Mouse (Mus musculus) olfactory bulb, adult 2 months (tissue): ENCODE measurements around the gene Tcf7l2. TPM values are rescaled to one million over a fixed set of nuclear protein-coding genes. Genes with fewer than 3 reads are reported as not detected.

Experiments
- H3K27ac ChIP-seq: fragments of 200-500 bp; 2 replicates; pipeline ENCODE4 v1.5.1; 2012; ENCODE audit warnings: low read depth, low read length; ENCODE audit not compliant: insufficient read depth
- H3K4me1 ChIP-seq: fragments of 200-500 bp; 2 replicates; pipeline ENCODE4 v1.6.1; 2012; ENCODE audit warnings: low read length; ENCODE audit not compliant: control insufficient read depth, insufficient read depth
- H3K4me3 ChIP-seq: fragments of 200-500 bp; 2 replicates; pipeline ENCODE4 v1.5.1; 2012; ENCODE audit warnings: mild to moderate bottlenecking, low read depth, low read length, moderate library complexity; ENCODE audit not compliant: insufficient read depth
- CTCF ChIP-seq: fragments of 200-500 bp; IDR thresholded peaks from 2 replicates; pipeline ENCODE4 v1.5.1; 2012; ENCODE audit warnings: low read depth, mild to moderate bottlenecking, low read length, moderate library complexity; ENCODE audit not compliant: insufficient read depth
- POLR2A ChIP-seq: fragments of 200-500 bp; IDR thresholded peaks from 2 replicates; pipeline ENCODE4 v1.6.1; 2012; ENCODE audit warnings: mild to moderate bottlenecking, low read depth, low read length, moderate library complexity; ENCODE audit not compliant: insufficient read depth
- WGBS: fragments of 180-500 bp; shearing (Covaris S2); methylation state at CpG from one replicate; pipeline ENCODE4 v1.1.7; 2018; 5-methylcytosine and 5-hydroxymethylcytosine counted together
- polyA plus RNA-seq: library from polyadenylated mRNA; stranded (reverse); fragments of >200 nt; gene quantifications from 2 replicates; pipeline ENCODE4 v1.2.4, GENCODE M21; 2012; ENCODE audit warnings: low replicate concordance; ENCODE audit not compliant: missing spikeins, insufficient read depth, insufficient read length

Tcf7l2 gene
- polyA plus RNA-seq, 1 experiment, result not detected

DNA sequence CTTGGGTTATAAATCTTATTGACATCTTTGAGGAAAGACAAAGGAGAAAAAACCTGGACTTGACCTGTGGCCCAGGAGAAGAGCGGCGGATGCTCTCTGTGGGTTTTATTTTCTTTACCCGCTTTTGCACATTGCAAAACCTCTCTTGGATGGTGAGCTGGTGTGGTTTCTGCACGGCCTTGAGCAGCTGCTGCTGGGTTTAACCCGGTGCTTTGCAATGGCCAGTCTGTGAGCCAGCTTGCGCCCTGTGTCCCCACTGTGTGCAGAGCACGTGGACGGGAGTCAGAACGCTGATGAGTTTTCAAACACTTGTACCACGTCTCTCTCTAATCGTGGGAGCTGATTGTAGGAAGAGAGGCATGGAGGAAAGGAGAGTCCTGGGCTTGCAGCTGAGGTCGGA lies 62.2 kb downstream of the Tcf7l2 start:
- Histone ChIP-seq H3K27ac (no peak overlapping the region), H3K4me1 (peaks cover 5% of the 10 kb centered on the region), H3K4me3 (no peak overlapping the region)
- WGBS, result 82% methylated on average over 12 of the region's 12 CpGs
- TF ChIP-seq CTCF, result no peak
- TF ChIP-seq POLR2A, result no peak

DNA sequence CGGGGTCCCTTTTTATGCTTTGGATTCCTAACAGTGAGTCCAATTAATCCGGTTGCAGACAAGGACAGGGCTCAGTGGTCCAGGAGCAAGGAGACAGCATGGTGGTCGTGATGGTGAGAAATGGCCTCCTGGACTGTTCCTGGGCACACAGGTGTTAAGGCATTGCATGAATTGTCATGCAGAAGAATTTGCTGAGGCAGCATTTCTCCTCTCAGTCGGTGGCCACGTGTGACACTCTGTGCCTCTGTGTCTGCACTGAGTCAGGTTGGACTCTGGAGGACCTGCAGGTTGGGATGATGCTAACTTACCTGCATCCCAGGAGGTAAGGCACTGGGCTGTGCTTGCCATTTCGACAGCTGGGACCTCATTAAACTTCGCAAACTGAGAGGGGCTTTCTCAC lies 63.2 kb downstream of the Tcf7l2 start:
- no peak overlapping the region for H3K4me3 ChIP-seq
- H3K4me1 ChIP-seq, result peaks cover 5% of the 10 kb centered on the region
- 71% methylated on average over 7 of the region's 7 CpGs for WGBS
- no peak overlapping the region for H3K27ac ChIP-seq
- no peak for TF ChIP-seq CTCF
- TF ChIP-seq POLR2A, result no peak

DNA sequence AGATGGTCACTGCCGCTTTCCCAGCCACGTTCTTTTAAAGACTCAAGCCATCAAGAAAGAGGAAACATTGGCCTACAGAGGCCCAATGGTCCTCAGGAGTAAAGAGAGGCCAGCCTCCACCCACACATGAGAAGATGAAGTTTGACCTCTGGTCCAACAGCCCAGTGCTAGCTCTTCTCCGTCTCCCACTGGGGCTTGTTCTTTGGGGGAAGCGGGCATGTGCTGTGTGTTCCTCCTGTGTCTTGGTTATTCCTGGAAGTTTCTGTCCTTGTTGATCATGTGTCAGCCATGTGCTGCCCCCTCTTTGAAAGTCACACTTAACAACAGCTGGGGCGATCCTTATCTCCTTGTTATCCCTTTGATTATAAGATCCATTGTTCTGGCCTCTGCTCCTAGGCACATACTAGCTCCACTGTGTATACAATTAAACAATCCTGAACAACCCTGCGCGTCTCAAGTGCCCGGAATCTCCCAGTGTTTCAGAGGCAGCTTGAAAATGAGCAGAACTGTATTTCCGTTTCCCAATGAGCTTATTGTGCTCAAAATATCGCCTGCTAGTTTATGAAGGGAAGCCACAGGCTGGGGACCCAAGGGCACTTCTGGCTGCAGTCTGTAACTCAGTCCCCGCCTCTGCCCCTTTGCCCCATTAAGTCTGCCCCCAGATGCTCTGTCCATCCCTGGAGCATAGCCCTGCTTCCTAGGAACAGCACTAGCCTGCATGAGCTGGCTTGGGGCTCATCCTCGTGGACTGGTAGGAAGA lies 65.0 kb downstream of the Tcf7l2 start:
- 58% methylated on average over 12 of the region's 12 CpGs for WGBS
- no peak for TF ChIP-seq CTCF
- TF ChIP-seq POLR2A, result no peak
- Histone ChIP-seq H3K4me1 (peaks cover 5% of the 10 kb centered on the region), H3K4me3 (no peak overlapping the region), H3K27ac (no peak overlapping the region)

DNA sequence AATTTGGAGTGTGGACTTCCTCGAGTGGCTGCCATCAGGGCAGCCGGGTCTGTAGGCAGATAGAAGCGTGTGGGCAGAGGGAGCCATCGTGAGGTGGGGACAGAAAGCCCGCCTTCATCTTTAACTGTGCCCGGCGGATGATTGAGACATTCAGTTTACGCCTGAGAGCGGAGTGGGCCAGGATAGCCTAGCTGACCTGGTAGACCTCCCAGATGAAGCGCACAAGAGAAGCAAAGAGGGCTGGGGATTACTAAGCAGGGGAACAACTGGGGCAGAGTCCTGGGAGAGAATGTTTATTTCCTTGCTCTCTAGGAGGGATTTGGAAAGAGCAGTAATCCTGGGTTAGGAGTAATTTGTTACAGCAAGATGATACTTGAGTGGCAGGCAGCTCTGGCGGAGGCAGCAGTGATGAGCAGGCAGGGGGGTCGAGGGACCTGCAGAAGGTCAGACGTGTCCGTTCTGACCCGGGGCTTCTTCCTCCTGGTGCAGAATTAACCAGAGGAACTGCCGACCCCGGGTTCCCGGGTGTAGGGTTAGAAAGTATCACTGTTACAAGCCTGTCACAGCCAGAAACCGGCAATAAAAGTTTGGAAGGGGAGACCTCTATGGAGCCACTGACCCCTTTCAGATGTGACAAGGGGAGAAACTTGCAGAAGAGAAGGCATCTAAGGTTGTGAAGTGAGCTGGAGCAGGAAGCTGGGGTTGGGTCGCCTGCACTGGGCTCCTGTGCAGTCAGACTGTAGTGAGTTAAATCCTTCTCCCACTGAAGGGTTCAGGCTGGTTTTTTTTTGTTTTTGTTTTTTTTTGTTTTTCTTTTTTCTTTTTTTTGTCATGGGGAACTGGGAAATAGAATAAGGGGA lies 65.8 kb downstream of the Tcf7l2 start:
- 52% methylated on average over 20 of the region's 20 CpGs for WGBS

DNA sequence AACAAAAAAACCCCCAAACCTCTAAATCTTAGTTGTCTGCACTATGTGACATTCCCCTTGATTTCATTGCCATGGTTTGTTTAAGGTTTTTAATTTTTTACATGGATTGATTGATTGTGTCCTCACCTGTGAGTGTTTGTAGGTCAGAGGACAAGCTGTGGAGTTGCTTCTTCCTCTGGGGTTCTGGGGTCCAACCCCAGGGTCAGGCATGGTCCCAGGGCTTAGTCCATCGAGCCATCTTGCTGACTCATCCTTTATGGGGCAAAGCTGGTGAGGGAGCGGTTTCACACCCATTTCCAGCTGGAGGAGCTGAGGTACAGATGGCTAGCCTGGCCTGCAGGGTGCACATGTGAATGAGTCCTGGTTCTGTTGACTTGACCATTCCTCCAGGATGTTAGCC lies 66.7 kb downstream of the Tcf7l2 start:
- Histone ChIP-seq H3K4me1 (peaks cover 5% of the 10 kb centered on the region), H3K27ac (no peak overlapping the region), H3K4me3 (no peak overlapping the region)
- WGBS, result 88% methylated on average over 2 of the region's 2 CpGs
- TF ChIP-seq POLR2A, result no peak
- no peak for TF ChIP-seq CTCF

More for the DNA sequence above, 65.8 kb downstream of the Tcf7l2 start:
- Histone ChIP-seq H3K4me1 (peaks cover 5% of the 10 kb centered on the region), H3K4me3 (no peak overlapping the region), H3K27ac (no peak overlapping the region)
- TF ChIP-seq CTCF, result no peak
- TF ChIP-seq POLR2A, result no peak

DNA sequence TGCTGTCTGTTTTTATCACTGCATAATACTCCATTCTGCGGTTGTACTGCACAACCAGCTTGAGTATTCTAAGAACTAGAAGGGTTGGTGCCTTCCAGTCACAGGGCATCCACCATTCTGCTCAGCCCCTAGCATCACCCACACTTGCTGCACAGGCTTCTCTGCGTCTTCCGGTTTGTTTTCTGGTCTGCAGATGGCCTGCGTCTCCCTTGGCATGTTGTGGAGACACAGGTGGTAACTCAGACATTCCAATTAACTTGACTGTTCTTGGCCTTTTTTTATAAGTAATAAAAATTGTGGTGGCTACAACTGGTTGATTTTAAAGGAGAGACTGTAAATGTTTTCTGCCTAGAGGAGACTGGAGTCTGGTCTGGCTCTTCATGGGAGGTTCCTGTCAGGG lies 67.9 kb downstream of the Tcf7l2 start:
- no peak overlapping the region for H3K27ac ChIP-seq
- H3K4me3 ChIP-seq, result no peak overlapping the region
- no peak for TF ChIP-seq CTCF
- no peak for TF ChIP-seq POLR2A
- WGBS, result 98% methylated on average over 4 of the region's 4 CpGs
- H3K4me1 ChIP-seq, result peaks cover 5% of the 10 kb centered on the region

DNA sequence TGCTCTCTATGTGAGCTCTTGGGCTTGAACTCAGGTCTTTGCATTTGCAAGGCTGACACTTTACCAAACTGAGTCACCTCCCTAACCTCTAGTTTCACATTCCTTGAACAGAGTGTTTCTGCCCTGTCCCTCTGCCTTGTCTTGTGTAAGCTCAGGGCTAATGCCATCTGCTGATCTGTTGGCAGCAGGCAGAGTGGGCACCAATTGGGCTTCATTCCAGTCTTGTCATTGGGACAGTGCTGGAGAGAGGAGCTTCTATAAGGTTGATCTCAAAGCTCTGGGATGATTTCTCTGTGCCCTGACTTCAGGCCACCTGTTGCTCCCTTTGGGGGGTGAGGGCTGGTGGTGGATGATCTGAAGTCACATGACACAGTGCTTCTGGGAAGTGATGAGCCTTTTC lies 70.6 kb downstream of the Tcf7l2 start:
- Histone ChIP-seq H3K27ac (no peak overlapping the region), H3K4me1 (peaks cover 3% of the 10 kb centered on the region; the same call in 1 of the 2 replicates), H3K4me3 (no peak overlapping the region)
- TF ChIP-seq CTCF, result no peak
- no peak for TF ChIP-seq POLR2A

DNA sequence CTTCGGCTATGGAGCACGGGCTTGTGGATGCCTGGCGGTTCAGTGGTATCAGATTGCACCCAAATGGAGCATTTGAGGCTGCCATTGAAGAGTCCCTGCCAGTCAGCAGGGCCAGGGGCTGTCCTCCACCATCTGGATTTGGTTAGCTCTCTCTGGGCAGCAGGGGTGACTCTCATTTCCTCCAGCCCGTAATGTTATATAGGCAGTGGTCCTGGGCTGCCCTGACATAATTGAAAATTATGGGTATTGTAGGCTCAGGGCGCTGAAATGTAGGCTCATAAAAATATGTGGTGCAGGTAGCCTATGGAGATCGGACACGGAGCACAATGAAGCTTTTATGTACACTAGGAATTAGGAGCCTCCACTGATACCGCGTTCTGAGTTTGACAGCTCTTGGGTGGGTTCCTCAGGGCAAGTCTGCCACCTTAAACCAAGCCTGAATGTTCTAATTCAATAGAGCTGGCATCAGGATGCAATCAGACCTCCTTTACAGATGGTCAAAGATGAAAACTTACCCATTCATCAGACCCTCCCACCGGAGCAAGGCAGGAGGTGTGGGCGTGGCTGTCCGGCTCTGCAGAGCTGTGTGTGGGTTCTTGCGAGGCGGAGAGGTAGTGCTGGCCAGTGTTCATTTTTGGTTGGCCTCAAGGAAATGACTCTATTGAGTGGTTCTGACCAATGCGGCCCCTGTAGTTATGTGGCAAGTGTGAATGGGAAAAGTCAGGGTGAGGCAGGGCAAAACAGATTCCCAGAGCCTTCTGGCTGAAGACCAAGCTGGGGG lies 73.6 kb downstream of the Tcf7l2 start:
- no peak for TF ChIP-seq CTCF
- no peak for TF ChIP-seq POLR2A
- Histone ChIP-seq H3K4me3 (no peak overlapping the region), H3K4me1 (peaks cover 2% of the 10 kb centered on the region; the same call in 1 of the 2 replicates), H3K27ac (no peak overlapping the region)
- 77% methylated on average over 15 of the region's 15 CpGs for WGBS

DNA sequence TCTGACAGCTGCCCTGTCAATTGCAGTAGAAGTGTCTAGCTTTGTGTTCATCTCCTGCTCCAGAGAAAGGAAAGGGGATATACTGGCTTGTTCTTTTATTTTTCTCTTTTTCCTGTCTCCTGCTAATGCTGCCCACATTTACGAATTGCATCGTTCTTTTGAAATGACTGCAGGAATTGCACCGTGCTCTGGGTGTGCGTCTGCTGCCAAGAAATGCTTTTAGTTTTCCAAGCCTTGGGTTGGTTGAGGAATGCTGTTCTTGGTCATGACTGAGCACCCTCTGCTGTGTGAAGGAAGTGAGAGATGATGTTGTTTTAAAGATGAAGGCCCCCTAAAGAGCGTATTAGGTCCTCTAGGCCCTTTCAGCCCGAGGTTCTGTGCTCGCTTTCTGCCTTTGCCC lies 75.4 kb downstream of the Tcf7l2 start:
- 76% methylated on average over 7 of the region's 7 CpGs for WGBS
- peaks cover 2% of the 10 kb centered on the region; the same call in 1 of the 2 replicates for H3K4me1 ChIP-seq
- no peak overlapping the region for H3K4me3 ChIP-seq
- no peak for TF ChIP-seq CTCF
- TF ChIP-seq POLR2A, result no peak
- no peak overlapping the region for H3K27ac ChIP-seq
